Mouse (Mus musculus): ENCODE data around the gene Pkp3. TPM values are rescaled to one million over a fixed set of nuclear protein-coding genes. Genes with fewer than 3 reads are reported as not detected.

Pkp3 gene
- polyA plus RNA-seq (2015; fragmentation: Nextera tagmentation; extraction: Ambion mirVana) = 29.1 and 32.9 TPM in 2 replicates

DNA sequence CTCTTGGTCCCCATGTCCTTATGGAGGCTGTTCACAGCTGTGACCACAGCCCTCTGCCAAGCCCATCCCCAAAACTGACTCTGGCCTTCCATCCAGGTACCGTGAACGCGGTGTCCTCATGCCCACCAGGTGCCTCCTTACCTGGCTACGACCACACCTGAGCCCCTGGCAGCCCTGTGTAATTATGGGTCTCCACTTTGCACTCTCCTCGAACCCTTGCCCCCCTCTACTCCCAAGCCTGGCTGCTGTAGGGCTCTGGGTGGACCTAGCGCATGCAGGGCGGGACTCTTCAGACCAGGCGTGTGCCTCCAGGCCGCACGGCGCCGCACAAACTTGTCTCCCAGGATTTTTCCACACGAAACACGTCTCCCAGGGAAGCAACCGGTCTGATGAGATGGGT, at the start of gene Pkp3:
Gene Pkp3 (plus strand): TSS at position 378 of the 400 bp plus-strand sequence.

DNA sequence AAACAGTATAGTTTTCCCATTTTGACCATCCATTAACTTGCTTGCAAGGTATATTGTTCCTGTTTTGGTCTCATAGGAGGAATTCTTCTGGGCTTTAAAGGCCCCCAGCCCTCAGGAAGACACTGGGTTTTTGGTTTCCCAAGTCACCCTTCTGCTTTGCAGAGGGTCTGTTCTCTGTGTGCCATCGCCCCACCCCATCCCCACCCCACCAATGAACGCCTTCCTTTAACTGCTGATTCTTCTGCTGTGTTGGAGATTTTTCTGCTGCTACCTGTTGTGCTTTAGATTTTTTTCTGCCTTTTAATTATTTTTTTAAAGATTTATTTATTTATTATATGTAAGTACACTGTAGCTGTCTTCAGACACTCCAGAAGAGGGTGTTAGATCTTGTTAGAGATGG, 49.2 kb upstream of the Pkp3 start, which contains the start of gene Gm17387:
Gene Gm17387 (plus strand): TSS at position 301 of the 400 bp plus-strand sequence.

DNA sequence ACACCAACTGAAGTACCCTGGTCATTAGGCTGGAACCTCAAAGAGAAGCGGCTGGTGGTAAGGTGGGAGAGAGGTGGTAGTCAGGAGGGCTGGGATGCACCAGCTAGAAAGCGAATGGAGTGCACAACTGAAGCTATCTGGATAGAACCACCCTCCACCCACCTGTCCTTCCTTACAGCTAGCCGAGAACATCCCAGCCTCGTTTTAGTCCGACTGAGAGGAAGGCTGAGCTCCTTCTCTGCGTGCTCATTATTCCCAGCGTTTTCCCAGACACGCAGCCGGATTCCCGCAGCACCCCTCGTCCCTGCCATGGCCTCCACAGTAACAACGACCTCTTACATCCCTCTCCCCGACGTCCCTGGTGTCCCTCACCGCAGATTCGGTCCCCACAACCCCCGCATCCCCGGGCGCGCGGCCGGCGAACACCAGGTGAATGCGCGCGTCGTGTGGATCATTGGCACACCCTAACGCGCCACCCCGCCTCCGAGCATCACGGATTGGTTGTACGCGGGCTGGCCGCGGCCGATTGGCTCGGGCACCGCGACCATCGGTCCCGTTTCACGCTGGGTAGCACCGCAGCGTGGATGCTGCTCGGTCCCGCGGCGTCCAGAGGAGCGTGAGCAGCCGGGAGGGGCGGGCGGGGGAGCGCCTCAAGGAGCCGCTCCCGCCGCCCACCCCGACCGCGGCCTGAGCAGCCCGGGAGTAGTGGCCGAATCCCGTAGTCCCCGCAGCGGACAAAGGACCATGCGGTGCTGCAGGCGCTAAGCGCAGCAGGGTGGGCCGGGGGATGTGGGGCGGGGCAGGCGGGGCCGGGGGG, 17.4 kb upstream of the Pkp3 start, which contains the start of gene B4galnt4:
Gene B4galnt4 (plus strand): TSS at position 679 of the 817 bp plus-strand sequence.

DNA sequence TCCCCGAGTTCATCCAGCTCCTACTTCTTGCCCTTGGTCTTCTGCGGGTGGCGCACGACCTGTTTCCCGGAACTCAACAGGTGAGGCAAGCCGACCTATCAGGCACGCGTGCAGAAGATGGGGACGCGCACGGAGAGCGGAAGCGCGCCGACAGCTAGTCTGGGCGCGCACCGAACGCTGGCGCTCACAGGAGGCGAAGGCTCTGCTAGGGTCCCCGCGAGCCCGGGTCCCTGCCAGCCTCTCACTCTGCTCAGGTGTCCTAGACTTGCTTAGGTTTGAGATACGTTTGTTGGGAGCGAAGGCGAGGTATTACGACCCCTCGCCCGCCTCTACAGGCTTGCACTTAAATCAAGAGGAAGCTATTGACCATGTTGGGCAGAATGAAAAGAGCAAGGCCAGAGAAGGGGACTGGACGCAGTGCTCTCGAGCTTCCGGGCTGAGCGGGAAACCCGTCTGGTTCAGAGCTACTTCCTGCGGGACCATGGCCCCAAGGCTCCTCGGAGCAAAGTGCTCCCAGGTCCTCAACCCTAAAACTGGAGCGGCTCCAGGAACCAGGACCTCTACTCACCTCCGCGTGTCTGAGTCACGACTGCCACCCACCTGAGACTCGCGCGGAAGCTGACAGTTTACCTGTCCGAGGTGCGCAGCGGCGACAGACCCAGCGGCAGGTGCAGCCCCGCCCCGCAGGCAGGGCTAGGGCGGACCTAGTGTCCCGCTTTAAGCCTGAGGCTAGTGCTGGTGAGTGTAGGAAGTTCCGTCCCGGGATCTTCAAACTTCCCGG, 22.1 kb downstream of the Pkp3 start, which contains the start of gene Sigirr:
Gene Sigirr (minus strand): TSS at position 662 of the 781 bp plus-strand sequence.

DNA sequence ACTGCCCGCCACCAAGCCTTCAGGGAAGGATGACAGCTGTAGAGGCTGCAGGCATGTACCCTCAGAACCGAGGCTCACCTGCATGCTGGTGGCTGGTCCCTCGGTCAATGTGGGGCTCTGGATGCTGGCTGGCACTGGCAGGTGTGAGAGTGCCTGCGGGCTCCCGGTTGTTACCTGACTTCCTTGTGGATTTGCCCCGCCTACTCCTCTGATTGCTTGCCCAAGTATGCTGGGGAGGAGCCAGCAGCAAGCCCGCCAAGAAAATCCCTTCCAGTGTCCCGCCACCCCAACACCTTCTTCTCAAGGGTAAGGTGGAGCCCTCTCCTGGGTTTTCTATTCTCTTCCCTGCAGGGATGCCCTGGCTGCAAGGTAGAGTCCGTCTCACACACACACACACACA, 39.6 kb downstream of the Pkp3 start, which contains the start of gene Ano9:
Gene Ano9 (minus strand): TSS at position 171 of the 400 bp plus-strand sequence.

DNA sequence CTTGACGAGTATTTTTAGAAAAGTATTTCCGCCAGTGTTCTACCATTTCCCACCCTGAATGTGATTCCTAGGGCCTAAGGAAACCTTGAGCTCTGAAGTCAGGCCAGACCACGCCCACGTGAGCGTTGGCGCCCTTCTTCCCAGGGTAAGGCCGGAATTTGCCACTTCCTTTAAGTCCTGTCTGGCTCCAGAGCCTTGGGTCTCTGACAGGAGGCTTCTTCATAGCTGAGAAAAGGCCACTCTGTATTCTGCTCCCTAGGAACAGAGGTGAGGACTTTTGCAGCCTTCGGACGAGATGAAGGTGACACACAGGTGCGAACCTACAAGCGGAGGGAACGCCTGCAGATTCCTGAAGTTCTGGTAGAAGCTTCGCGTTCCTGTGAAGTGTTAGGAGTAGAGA, 44.2 kb downstream of the Pkp3 start, which contains the start of gene Ptdss2:
Gene Ptdss2 (plus strand): TSS at position 138 of the 400 bp plus-strand sequence.

Other genes starting within 250 kb of the Pkp3 start
- 9.5 and 11.1 TPM in 2 replicates for gene Urah, start 243.2 kb upstream of the Pkp3 start, polyA plus RNA-seq (2015; fragmentation: Nextera tagmentation; extraction: Ambion mirVana)
- gene Scgb1c1, start 232.7 kb upstream of the Pkp3 start, polyA plus RNA-seq (2015; fragmentation: Nextera tagmentation; extraction: Ambion mirVana) = not detected in 2 replicates
- 0.14 TPM in 1 of 2 replicates, not detected in the other for gene Odf3, start 230.4 kb upstream of the Pkp3 start, polyA plus RNA-seq (2015; fragmentation: Nextera tagmentation; extraction: Ambion mirVana)
- gene Gm45785, start 221.9 kb upstream of the Pkp3 start, polyA plus RNA-seq (2015; fragmentation: Nextera tagmentation; extraction: Ambion mirVana) = not detected in 2 replicates
- gene Ric8a, start 221.3 kb upstream of the Pkp3 start, polyA plus RNA-seq (2015; fragmentation: Nextera tagmentation; extraction: Ambion mirVana) = 50.8 and 53.1 TPM in 2 replicates
- 39.9 and 50.6 TPM in 2 replicates for gene Bet1l, start 220.6 kb upstream of the Pkp3 start, polyA plus RNA-seq (2015; fragmentation: Nextera tagmentation; extraction: Ambion mirVana)
- gene Psmd13, start 196.2 kb upstream of the Pkp3 start, polyA plus RNA-seq (2015; fragmentation: Nextera tagmentation; extraction: Ambion mirVana) = 160 and 172 TPM in 2 replicates
- 16.6 and 18.1 TPM in 2 replicates for gene Sirt3, start 195.9 kb upstream of the Pkp3 start, polyA plus RNA-seq (2015; fragmentation: Nextera tagmentation; extraction: Ambion mirVana)
- 0.43 and 0.74 TPM in 2 replicates for gene Cox8b, start 177.8 kb upstream of the Pkp3 start, polyA plus RNA-seq (2015; fragmentation: Nextera tagmentation; extraction: Ambion mirVana)
- 0.08 and 0.22 TPM in 2 replicates for gene Nlrp6, start 157.3 kb upstream of the Pkp3 start, polyA plus RNA-seq (2015; fragmentation: Nextera tagmentation; extraction: Ambion mirVana)
- gene Pgghg, start 136.8 kb upstream of the Pkp3 start, polyA plus RNA-seq (2015; fragmentation: Nextera tagmentation; extraction: Ambion mirVana) = 17.1 and 17.4 TPM in 2 replicates
- 1.1 and 1.4 TPM in 2 replicates for gene Ifitm5, start 127.9 kb upstream of the Pkp3 start, polyA plus RNA-seq (2015; fragmentation: Nextera tagmentation; extraction: Ambion mirVana)
- gene Gm45717, start 122.3 kb upstream of the Pkp3 start, polyA plus RNA-seq (2015; fragmentation: Nextera tagmentation; extraction: Ambion mirVana) = 0.60 and 0.79 TPM in 2 replicates
- 1,342 and 1,631 TPM in 2 replicates for gene Ifitm2, start 122.2 kb upstream of the Pkp3 start, polyA plus RNA-seq (2015; fragmentation: Nextera tagmentation; extraction: Ambion mirVana)
- 156 and 219 TPM in 2 replicates for gene Ifitm1, start 111.0 kb upstream of the Pkp3 start, polyA plus RNA-seq (2015; fragmentation: Nextera tagmentation; extraction: Ambion mirVana)
- gene Ifitm3, start 67.4 kb upstream of the Pkp3 start, polyA plus RNA-seq (2015; fragmentation: Nextera tagmentation; extraction: Ambion mirVana) = 730 and 992 TPM in 2 replicates
- 0.67 and 3.1 TPM in 2 replicates for gene Ifitm6, start 60.3 kb upstream of the Pkp3 start, polyA plus RNA-seq (2015; fragmentation: Nextera tagmentation; extraction: Ambion mirVana)
- gene Gm17387, start 49.1 kb upstream of the Pkp3 start, polyA plus RNA-seq (2015; fragmentation: Nextera tagmentation; extraction: Ambion mirVana) = not detected in 2 replicates
- gene B4galnt4, start 17.1 kb upstream of the Pkp3 start, polyA plus RNA-seq (2015; fragmentation: Nextera tagmentation; extraction: Ambion mirVana) = 0.25 and 0.40 TPM in 2 replicates
- 4.8 and 5.7 TPM in 2 replicates for gene Sigirr, start 22.4 kb downstream of the Pkp3 start, polyA plus RNA-seq (2015; fragmentation: Nextera tagmentation; extraction: Ambion mirVana)
- gene Ano9, start 39.6 kb downstream of the Pkp3 start, polyA plus RNA-seq (2015; fragmentation: Nextera tagmentation; extraction: Ambion mirVana) = 3.7 and 5.5 TPM in 2 replicates
- 30.7 and 33.0 TPM in 2 replicates for gene Ptdss2, start 44.2 kb downstream of the Pkp3 start, polyA plus RNA-seq (2015; fragmentation: Nextera tagmentation; extraction: Ambion mirVana)
- 194 and 223 TPM in 2 replicates for gene Rnh1, start 94.6 kb downstream of the Pkp3 start, polyA plus RNA-seq (2015; fragmentation: Nextera tagmentation; extraction: Ambion mirVana)
- 116 and 122 TPM in 2 replicates for gene Hras, start 115.8 kb downstream of the Pkp3 start, polyA plus RNA-seq (2015; fragmentation: Nextera tagmentation; extraction: Ambion mirVana)
- gene Lrrc56, start 115.9 kb downstream of the Pkp3 start, polyA plus RNA-seq (2015; fragmentation: Nextera tagmentation; extraction: Ambion mirVana) = 2.4 and 3.4 TPM in 2 replicates
- 1.4 and 1.7 TPM in 2 replicates for gene Lmntd2, start 135.9 kb downstream of the Pkp3 start, polyA plus RNA-seq (2015; fragmentation: Nextera tagmentation; extraction: Ambion mirVana)
- 72.5 and 76.7 TPM in 2 replicates for gene Rassf7, start 137.6 kb downstream of the Pkp3 start, polyA plus RNA-seq (2015; fragmentation: Nextera tagmentation; extraction: Ambion mirVana)
- gene Phrf1, start 150.6 kb downstream of the Pkp3 start, polyA plus RNA-seq (2015; fragmentation: Nextera tagmentation; extraction: Ambion mirVana) = 27.5 and 28.3 TPM in 2 replicates
- 11.5 and 15.7 TPM in 2 replicates for gene Irf7, start 188.3 kb downstream of the Pkp3 start, polyA plus RNA-seq (2015; fragmentation: Nextera tagmentation; extraction: Ambion mirVana)
- 0.06 TPM in 1 of 2 replicates, not detected in the other for gene Cdhr5, start 198.6 kb downstream of the Pkp3 start, polyA plus RNA-seq (2015; fragmentation: Nextera tagmentation; extraction: Ambion mirVana)
- 3.3 and 5.1 TPM in 2 replicates for gene Sct, start 200.9 kb downstream of the Pkp3 start, polyA plus RNA-seq (2015; fragmentation: Nextera tagmentation; extraction: Ambion mirVana)
- 0.31 and 0.36 TPM in 2 replicates for gene Drd4, start 213.8 kb downstream of the Pkp3 start, polyA plus RNA-seq (2015; fragmentation: Nextera tagmentation; extraction: Ambion mirVana)
- 30.4 and 32.7 TPM in 2 replicates for gene Deaf1, start 249.5 kb downstream of the Pkp3 start, polyA plus RNA-seq (2015; fragmentation: Nextera tagmentation; extraction: Ambion mirVana)
- 22.8 and 26.0 TPM in 2 replicates for gene Tmem80, start 249.5 kb downstream of the Pkp3 start, polyA plus RNA-seq (2015; fragmentation: Nextera tagmentation; extraction: Ambion mirVana)